Mouse (Mus musculus) monocyte, adult 5-6 weeks (primary cell): ENCODE measurements around the gene Efhd2. TPM values are rescaled to one million over a fixed set of nuclear protein-coding genes. Genes with fewer than 3 reads are reported as not detected.

Experiments used
- ATAC-seq: fragments of 153-309, 156-312 bp; replicated peaks from 2 replicates; pipeline ENCODE4 v1.8.0; 2017; ENCODE audit warnings: mild to moderate bottlenecking; ENCODE audit not compliant: low TSS enrichment, insufficient number of reproducible peaks, severe bottlenecking, poor library complexity, low FRiP score
- total RNA-seq: library from RNA; stranded (forward); fragments of 200-1000, 200-491, 200-594 nt; gene quantifications from 3 replicates; pipeline ENCODE4 v1.2.3, GENCODE M21; 2017

Gene Efhd2
- total RNA-seq, 1 experiment from 2014 or later = 190 TPM

DNA sequence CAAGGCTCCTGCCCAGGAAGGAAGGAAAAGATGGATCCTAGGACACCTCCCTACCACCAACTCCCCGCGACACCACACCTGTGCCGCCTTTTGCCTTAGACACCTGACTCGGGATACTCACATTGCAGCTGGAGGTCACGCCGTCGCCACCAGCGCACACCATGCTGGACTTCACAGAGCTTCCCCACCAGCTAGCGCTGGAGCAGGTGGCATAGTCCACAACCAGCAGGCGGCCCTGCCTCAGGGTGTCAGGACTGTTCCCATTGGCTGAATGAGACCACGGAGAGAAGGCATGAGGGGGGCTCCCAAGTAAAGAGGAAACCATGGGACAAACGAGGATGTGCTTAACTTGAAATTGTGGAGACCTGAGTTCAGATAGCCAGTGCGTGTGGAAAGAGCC lies 55.9 kb downstream of the Efhd2 start:
- ATAC-seq = no peak

DNA sequence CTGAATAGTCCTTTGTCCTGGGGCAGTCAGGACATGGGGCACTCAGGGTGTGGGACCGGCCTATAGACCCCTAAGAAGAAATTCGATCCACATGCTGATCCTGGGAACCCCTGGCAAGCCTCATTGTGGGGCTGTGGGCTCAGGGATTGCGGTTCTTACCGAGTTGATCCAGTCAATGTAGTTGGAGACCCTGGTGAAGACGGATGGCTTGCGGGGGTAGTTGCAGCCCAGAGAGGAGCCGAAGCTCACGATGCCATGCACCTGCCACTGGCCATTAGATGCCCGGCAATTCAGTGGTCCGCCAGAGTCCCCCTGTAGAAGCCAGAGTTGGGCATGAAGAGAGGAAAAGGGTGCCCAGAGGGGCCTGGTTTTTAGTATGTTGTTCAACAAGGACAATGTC lies 57.0 kb downstream of the Efhd2 start:
- no peak for ATAC-seq

DNA sequence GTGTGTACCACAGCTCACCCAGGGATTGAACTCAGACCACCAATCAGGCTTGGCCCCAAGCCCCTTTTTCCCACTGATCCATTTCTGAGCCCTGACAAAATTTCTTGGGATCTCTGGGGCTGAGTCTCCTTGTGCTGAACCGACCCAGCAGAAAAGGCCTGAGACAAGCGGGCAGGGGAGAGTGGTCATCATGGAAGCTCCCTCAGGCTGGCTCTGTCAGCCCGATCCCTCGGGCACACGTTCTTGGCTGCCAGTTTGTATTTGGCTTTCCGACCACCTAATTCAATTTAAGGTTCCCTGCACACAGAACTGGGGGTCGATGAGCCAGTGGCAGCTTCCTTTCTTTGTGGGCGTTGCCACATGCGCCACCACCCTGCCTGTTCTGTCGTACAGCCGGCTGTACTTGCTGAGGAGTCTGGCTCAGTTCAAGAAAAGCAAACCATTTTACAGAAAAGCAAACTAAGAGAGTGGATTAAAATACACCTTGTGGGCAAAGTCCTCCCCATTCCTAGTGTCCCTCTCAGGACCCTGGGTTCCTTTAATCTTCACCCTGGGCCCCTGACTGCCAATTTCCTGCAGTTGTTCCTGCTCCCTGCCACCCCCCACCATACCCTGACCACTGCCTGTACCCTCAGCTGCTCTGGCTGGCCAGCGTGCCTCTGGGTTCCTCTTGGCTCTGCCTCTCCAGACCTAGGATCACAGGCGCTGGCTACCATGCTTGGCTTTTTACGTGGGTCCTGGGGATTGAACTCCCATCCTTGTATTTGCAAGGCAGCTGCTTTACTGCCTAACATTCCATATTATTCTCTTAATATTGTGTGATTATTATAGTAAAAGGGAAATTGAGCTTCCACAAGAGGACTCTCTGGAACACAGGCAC lies 57.7 kb downstream of the Efhd2 start:
- no peak for ATAC-seq

DNA sequence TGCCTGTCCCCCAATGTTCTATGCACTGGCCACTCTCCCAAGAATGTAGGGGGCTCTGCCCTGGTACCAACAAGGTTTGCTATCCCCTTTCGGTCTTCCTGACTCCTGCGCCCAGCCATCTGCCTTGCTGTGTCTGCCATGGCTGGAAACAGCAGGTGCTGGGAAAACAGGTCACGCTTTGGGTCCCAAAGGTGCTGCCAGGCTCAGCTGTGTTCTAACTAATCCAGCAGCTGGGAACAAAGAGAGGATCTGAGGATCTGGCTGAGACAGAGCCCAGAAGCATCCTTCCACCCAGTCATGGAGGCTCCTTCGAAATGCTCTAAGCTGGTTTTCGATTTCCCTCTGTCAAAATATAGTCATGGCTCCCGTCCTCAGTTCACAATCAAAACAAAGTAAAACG lies 58.5 kb downstream of the Efhd2 start:
- no peak for ATAC-seq

DNA sequence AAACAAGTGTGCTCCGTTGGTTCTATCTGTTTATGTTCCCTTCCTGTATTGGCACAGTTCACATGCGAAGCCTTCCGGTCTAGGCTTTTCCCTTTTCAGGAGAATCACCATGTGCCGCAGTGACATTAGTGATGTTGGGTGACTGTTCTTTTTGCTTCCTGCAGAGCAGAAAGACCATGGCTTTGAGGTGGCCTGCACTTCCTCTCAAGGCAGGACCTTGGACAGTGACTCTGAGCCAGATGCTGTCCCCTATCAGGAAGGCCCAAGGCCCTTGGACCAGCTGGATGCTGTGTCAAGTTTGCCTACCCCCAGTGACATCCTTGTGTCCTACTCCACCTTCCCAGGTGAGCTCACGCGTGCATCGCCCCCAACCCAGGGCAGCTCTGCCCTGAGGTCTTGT lies 63.3 kb downstream of the Efhd2 start:
- ATAC-seq = no peak

DNA sequence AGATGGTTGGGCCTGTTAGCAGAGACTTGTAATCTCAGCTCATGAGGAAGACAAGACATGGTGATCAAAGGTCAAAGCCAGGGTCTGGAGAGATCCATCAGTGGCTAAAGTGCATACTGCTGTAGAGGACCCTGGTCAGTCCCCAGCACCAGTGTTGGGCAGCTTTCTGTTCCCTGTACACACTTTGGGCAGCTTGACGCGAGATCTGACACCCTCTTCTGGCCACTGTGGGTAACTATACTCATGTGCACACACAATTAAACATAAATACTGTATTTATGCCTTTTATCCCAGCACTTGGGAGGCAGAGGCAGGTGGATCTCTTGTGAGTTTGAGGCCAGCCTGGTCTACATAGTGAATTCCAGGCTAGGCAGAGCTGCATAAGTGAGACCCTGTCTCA lies 63.7 kb downstream of the Efhd2 start:
- no peak for ATAC-seq

DNA sequence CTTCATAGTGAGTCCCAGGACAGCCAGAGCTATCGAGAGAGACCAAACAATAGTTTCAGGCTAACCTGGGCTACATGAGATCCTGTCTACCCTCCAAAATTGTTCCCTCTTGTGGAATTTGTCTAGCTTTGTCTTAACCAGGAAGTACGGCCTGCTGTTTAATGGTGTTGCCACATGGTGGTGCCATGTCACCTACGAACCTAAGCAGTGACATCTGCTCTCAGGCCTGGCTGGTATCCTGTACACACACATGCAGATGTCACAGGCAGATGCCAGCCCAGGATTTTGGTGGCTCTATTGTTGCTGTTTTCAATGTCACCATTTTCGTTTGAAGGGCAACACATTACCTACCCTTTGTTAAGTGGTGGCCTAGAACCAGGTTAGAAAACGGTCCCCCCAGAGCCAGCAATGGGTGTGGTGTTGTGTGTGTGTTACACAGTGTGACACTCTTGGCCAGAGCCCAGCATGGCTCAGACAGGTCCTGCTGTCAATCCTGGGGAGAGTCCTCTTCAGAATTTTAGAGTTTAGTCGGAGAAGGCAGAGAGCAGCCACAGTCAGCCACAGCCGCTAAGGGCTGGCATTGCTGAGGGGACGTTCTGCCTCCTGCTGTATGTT lies 64.8 kb downstream of the Efhd2 start:
- ATAC-seq = no peak

Other genes with a start within 250 kb of the Efhd2 start
- gene Plekhm2, start 210.0 kb downstream of the Efhd2 start, total RNA-seq = 14.4 to 16.5 TPM (median 15.7 TPM) in 3 replicates
- 7.4 TPM in 1 of 3 replicates, not detected in the others for gene Rsc1a1, start 189.3 kb downstream of the Efhd2 start, total RNA-seq
- gene Ddi2, start 151.5 kb downstream of the Efhd2 start, total RNA-seq = 31.1 to 45.0 TPM (median 34.8 TPM) in 3 replicates
- not detected in 3 replicates for gene Agmat, start 128.2 kb downstream of the Efhd2 start, total RNA-seq
- 5.1 to 7.6 TPM (median 6.4 TPM) in 3 replicates for gene Dnajc16, start 84.0 kb downstream of the Efhd2 start, total RNA-seq
- 23.4 to 41.6 TPM (median 39.5 TPM) in 3 replicates for gene Casp9, start 81.3 kb downstream of the Efhd2 start, total RNA-seq
- not detected in 3 replicates for gene Cela2a, start 48.8 kb downstream of the Efhd2 start, total RNA-seq
- gene Ctrc, start 28.6 kb downstream of the Efhd2 start, total RNA-seq = not detected in 3 replicates
- gene Fhad1, start 140.2 kb upstream of the Efhd2 start, total RNA-seq = 0.32 to 4.4 TPM (median 0.38 TPM) in 3 replicates
- gene Tmem51, start 209.4 kb upstream of the Efhd2 start, total RNA-seq = 57.2 to 77.8 TPM (median 58.7 TPM) in 3 replicates